Mouse (Mus musculus) retina, adult 2 months (tissue): Measurements from ENCODE around the gene Il9.

Experiments
- DNase-seq: peaks from one replicate; pipeline ENCODE4 v3.0.0-alpha.2; 2012; ENCODE audit warnings: low read depth, low spot score

Gene Il9

GRCm38 (mm10) chr13:56471951-56472350 lies 10.1 kb downstream of the Il9 start:
- no peak for DNase-seq

GRCm38 (mm10) chr13:56471211-56471610 lies 10.8 kb downstream of the Il9 start:
- no peak for DNase-seq

GRCm38 (mm10) chr13:56468536-56468935 lies 13.5 kb downstream of the Il9 start:
- no peak for DNase-seq

- DNase-seq = no peak
Observed at GRCm38 (mm10) chr13:56467786-56468185, 14.3 kb downstream of the Il9 start.

GRCm38 (mm10) chr13:56463750-56464149 lies 18.3 kb downstream of the Il9 start:
- no peak for DNase-seq

GRCm38 (mm10) chr13:56463261-56463660 lies 18.8 kb downstream of the Il9 start:
- DNase-seq = no peak

GRCm38 (mm10) chr13:56462791-56463190 lies 19.3 kb downstream of the Il9 start:
- DNase-seq = no peak

GRCm38 (mm10) chr13:56461460-56461859 lies 20.6 kb downstream of the Il9 start:
- DNase-seq = no peak

GRCm38 (mm10) chr13:56458001-56458400 lies 24.0 kb downstream of the Il9 start:
- DNase-seq = no peak

- DNase-seq = no peak
Observed at GRCm38 (mm10) chr13:56450035-56450434, 32.0 kb downstream of the Il9 start.

GRCm38 (mm10) chr13:56449239-56450030 lies 32.6 kb downstream of the Il9 start:
- no peak for DNase-seq

GRCm38 (mm10) chr13:56444996-56445395 lies 37.0 kb downstream of the Il9 start:
- no peak for DNase-seq

GRCm38 (mm10) chr13:56444112-56444511 lies 37.9 kb downstream of the Il9 start:
- no peak for DNase-seq

GRCm38 (mm10) chr13:56443411-56443810 lies 38.6 kb downstream of the Il9 start:
- no peak for DNase-seq

- DNase-seq = no peak
Observed at GRCm38 (mm10) chr13:56438211-56439075, 43.6 kb downstream of the Il9 start, which contains the start of gene Slc25a48. Gene Slc25a48, plus strand, starts transcription at chr13:56438355.

- DNase-seq = no peak
Observed at GRCm38 (mm10) chr13:56435615-56436287, 46.3 kb downstream of the Il9 start.

- no peak for DNase-seq
Observed at GRCm38 (mm10) chr13:56434311-56434751, 47.7 kb downstream of the Il9 start.

GRCm38 (mm10) chr13:56433466-56433865 lies 48.6 kb downstream of the Il9 start:
- no peak for DNase-seq

GRCm38 (mm10) chr13:56432496-56432895 lies 49.5 kb downstream of the Il9 start:
- no peak for DNase-seq
